Mouse (Mus musculus) heart, postnatal 0 days (tissue): ENCODE results near the gene Runx1.

Experiments used
- CTCF ChIP-seq: IDR thresholded peaks from 2 replicates; pipeline ENCODE4 v1.5.1; 2016; ENCODE audit warnings: antibody characterized with exemption, control low read depth, low read depth
- EP300 ChIP-seq: IDR thresholded peaks from 2 replicates; pipeline ENCODE4 v1.6.1; 2016; ENCODE audit warnings: antibody characterized with exemption, low read depth

DNA sequence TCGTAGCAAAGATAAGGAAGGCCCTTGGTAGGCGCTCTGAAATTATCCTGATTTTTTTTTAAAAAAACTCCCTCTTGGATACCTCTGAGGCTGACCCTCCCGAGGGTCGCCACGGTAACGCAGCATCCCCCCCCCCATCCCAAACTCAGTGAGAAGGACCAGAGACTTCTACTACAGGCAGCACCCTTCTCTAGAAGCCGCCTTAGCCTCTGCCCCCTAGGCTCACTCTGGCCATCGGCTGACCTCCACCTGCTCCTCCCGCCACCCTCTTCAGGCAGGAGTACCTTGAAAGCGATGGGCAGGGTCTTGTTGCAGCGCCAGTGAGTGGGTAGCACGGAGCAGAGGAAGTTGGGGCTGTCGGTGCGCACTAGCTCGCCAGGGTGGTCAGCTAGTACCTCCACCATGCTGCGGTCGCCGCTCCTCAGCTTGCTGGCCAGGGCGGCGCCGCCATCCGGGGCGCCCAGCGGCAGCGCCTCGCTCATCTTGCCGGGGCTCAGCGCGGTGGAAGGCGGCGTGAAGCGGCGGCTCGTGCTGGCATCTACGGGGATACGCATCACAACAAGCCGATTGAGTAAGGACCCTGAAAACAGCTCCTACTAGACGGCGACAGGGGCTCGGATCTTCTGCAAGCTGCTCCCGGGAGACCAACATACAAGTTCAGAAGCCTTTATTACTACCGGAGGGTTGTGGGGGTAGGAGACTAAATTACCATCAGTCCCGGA, 130.6 kb downstream of the Runx1 start:
- TF ChIP-seq CTCF, result no peak
- TF ChIP-seq EP300, result no peak
